Mouse (Mus musculus): ENCODE data around the gene Prkcd. TPM values are rescaled to one million over a fixed set of nuclear protein-coding genes. Genes with fewer than 3 reads are reported as not detected.

Gene Prkcd
- polyA plus RNA-seq, 1 experiment from 2014 or later = 63.5 TPM

- 76% methylated on average over 2 of the region's 2 CpGs for WGBS
- no peak overlapping the region for H3K4me3 ChIP-seq (replicated peaks)
- no peak overlapping the region for H3K4me2 ChIP-seq (replicated peaks)
- H3K4me1 ChIP-seq = peaks cover 32% of the 10 kb centered on the region
- H3K27ac ChIP-seq (replicated peaks) = no peak overlapping the region
- ATAC-seq (ENCODE audit: insufficient number of reproducible peaks, low FRiP score, low TSS enrichment, low read depth) = no peak
- H3K9me3 ChIP-seq (replicated peaks) = no peaks in the 10 kb centered on the region
- H3K36me3 ChIP-seq = peaks cover 44% of the 10 kb centered on the region
- no peaks in the 10 kb centered on the region for H3K27me3 ChIP-seq
- no peak overlapping the region for H3K9ac ChIP-seq
Observed at GRCm38 (mm10) chr14:30597142-30597541, 28.9 kb downstream of the Prkcd start.

GRCm38 (mm10) chr14:30596407-30596806 is 29.6 kb downstream of the Prkcd start:
- Histone ChIP-seq H3K4me1 (peaks cover 33% of the 10 kb centered on the region), H3K9ac (no peak overlapping the region), H3K4me3 (replicated peaks) (no peak overlapping the region), H3K4me2 (replicated peaks) (no peak overlapping the region), H3K27me3 (no peaks in the 10 kb centered on the region), H3K27ac (replicated peaks) (no peak overlapping the region), H3K9me3 (replicated peaks) (no peaks in the 10 kb centered on the region), H3K36me3 (peaks cover 36% of the 10 kb centered on the region)
- ATAC-seq (ENCODE audit: insufficient number of reproducible peaks, low FRiP score, low TSS enrichment, low read depth) = no peak
- 87% methylated on average over 3 of the region's 3 CpGs for WGBS

- Histone ChIP-seq H3K4me2 (replicated peaks) (no peak overlapping the region), H3K9ac (no peak overlapping the region), H3K4me1 (peaks cover 33% of the 10 kb centered on the region), H3K27me3 (no peaks in the 10 kb centered on the region), H3K4me3 (replicated peaks) (no peak overlapping the region), H3K36me3 (peaks cover 30% of the 10 kb centered on the region), H3K27ac (replicated peaks) (no peak overlapping the region), H3K9me3 (replicated peaks) (no peaks in the 10 kb centered on the region)
- no peak for ATAC-seq (ENCODE audit: insufficient number of reproducible peaks, low FRiP score, low TSS enrichment, low read depth)
- WGBS = 80% methylated on average over 8 of the region's 8 CpGs
Observed at GRCm38 (mm10) chr14:30595576-30596313, 30.3 kb downstream of the Prkcd start.

- Histone ChIP-seq H3K9ac (no peak overlapping the region), H3K4me1 (peaks cover 33% of the 10 kb centered on the region), H3K4me3 (replicated peaks) (no peak overlapping the region), H3K36me3 (peaks cover 21% of the 10 kb centered on the region), H3K4me2 (replicated peaks) (no peak overlapping the region), H3K27me3 (no peaks in the 10 kb centered on the region), H3K27ac (replicated peaks) (peak overlapping the region; percentile 82), H3K9me3 (replicated peaks) (no peaks in the 10 kb centered on the region)
- WGBS = 40% methylated on average over 7 of the region's 7 CpGs
- peak; percentile 66 for ATAC-seq (ENCODE audit: insufficient number of reproducible peaks, low FRiP score, low TSS enrichment, low read depth)
Observed at GRCm38 (mm10) chr14:30594092-30594695, 31.8 kb downstream of the Prkcd start.

- H3K4me2 ChIP-seq (replicated peaks) = no peak overlapping the region
- no peak overlapping the region for H3K9ac ChIP-seq
- H3K36me3 ChIP-seq = peaks cover 14% of the 10 kb centered on the region
- peaks cover 33% of the 10 kb centered on the region for H3K4me1 ChIP-seq
- 33% methylated on average over 11 of the region's 11 CpGs for WGBS
- peak overlapping the region; percentile 82 for H3K27ac ChIP-seq (replicated peaks)
- H3K9me3 ChIP-seq (replicated peaks) = no peaks in the 10 kb centered on the region
- no peak overlapping the region for H3K4me3 ChIP-seq (replicated peaks)
- no peaks in the 10 kb centered on the region for H3K27me3 ChIP-seq
- ATAC-seq (ENCODE audit: insufficient number of reproducible peaks, low FRiP score, low TSS enrichment, low read depth) = peak; percentile 60; the same call in 1 of the 2 replicates
Observed at GRCm38 (mm10) chr14:30593279-30594091, 32.5 kb downstream of the Prkcd start.

GRCm38 (mm10) chr14:30591417-30591816 is 34.6 kb downstream of the Prkcd start:
- ATAC-seq (ENCODE audit: insufficient number of reproducible peaks, low FRiP score, low TSS enrichment, low read depth) = no peak
- WGBS = 9% methylated on average over 6 of the region's 6 CpGs
- H3K36me3 ChIP-seq = peaks cover 7% of the 10 kb centered on the region
- H3K4me2 ChIP-seq (replicated peaks) = no peak overlapping the region
- no peak overlapping the region for H3K27ac ChIP-seq (replicated peaks)
- peaks cover 44% of the 10 kb centered on the region for H3K4me1 ChIP-seq
- H3K9ac ChIP-seq = no peak overlapping the region
- no peaks in the 10 kb centered on the region for H3K27me3 ChIP-seq
- no peaks in the 10 kb centered on the region for H3K9me3 ChIP-seq (replicated peaks)
- no peak overlapping the region for H3K4me3 ChIP-seq (replicated peaks)

GRCm38 (mm10) chr14:30590918-30591317 is 35.1 kb downstream of the Prkcd start:
- Histone ChIP-seq H3K9me3 (replicated peaks) (no peaks in the 10 kb centered on the region), H3K4me1 (peaks cover 43% of the 10 kb centered on the region), H3K4me2 (replicated peaks) (no peak overlapping the region), H3K36me3 (peaks cover 5% of the 10 kb centered on the region), H3K4me3 (replicated peaks) (no peak overlapping the region), H3K9ac (no peak overlapping the region), H3K27me3 (no peaks in the 10 kb centered on the region), H3K27ac (replicated peaks) (no peak overlapping the region)
- 63% methylated on average over 7 of the region's 7 CpGs for WGBS
- no peak for ATAC-seq (ENCODE audit: insufficient number of reproducible peaks, low FRiP score, low TSS enrichment, low read depth)

GRCm38 (mm10) chr14:30590041-30590645 is 35.9 kb downstream of the Prkcd start:
- no peaks in the 10 kb centered on the region for H3K36me3 ChIP-seq
- H3K4me3 ChIP-seq (replicated peaks) = no peak overlapping the region
- ATAC-seq (ENCODE audit: insufficient number of reproducible peaks, low FRiP score, low TSS enrichment, low read depth) = no peak
- H3K27ac ChIP-seq (replicated peaks) = no peak overlapping the region
- H3K9me3 ChIP-seq (replicated peaks) = no peaks in the 10 kb centered on the region
- H3K9ac ChIP-seq = no peak overlapping the region
- no peaks in the 10 kb centered on the region for H3K27me3 ChIP-seq
- 73% methylated on average over 11 of the region's 11 CpGs for WGBS
- no peak overlapping the region for H3K4me2 ChIP-seq (replicated peaks)
- H3K4me1 ChIP-seq = peaks cover 43% of the 10 kb centered on the region

- WGBS = 20% methylated on average over 7 of the region's 7 CpGs
- ATAC-seq (ENCODE audit: insufficient number of reproducible peaks, low FRiP score, low TSS enrichment, low read depth) = peak; percentile 55
Observed at GRCm38 (mm10) chr14:30586780-30587461, 39.1 kb downstream of the Prkcd start.

GRCm38 (mm10) chr14:30585323-30585722 is 40.7 kb downstream of the Prkcd start:
- 90% methylated on average over 5 of the region's 5 CpGs for WGBS
- peaks cover 22% of the 10 kb centered on the region for H3K4me1 ChIP-seq
- H3K9ac ChIP-seq = no peak overlapping the region
- no peak overlapping the region for H3K27ac ChIP-seq (replicated peaks)
- H3K36me3 ChIP-seq = no peaks in the 10 kb centered on the region
- ATAC-seq (ENCODE audit: insufficient number of reproducible peaks, low FRiP score, low TSS enrichment, low read depth) = no peak
- H3K27me3 ChIP-seq = no peaks in the 10 kb centered on the region
- no peak overlapping the region for H3K4me3 ChIP-seq (replicated peaks)
- no peaks in the 10 kb centered on the region for H3K9me3 ChIP-seq (replicated peaks)
- no peak overlapping the region for H3K4me2 ChIP-seq (replicated peaks)

More at GRCm38 (mm10) chr14:30586780-30587461, 39.1 kb downstream of the Prkcd start:
- Histone ChIP-seq H3K4me2 (replicated peaks) (no peak overlapping the region), H3K9me3 (replicated peaks) (no peaks in the 10 kb centered on the region), H3K9ac (no peak overlapping the region), H3K4me3 (replicated peaks) (no peak overlapping the region), H3K36me3 (no peaks in the 10 kb centered on the region), H3K27ac (replicated peaks) (no peak overlapping the region; the same call in 1 of the 2 replicates), H3K4me1 (peaks cover 26% of the 10 kb centered on the region), H3K27me3 (no peaks in the 10 kb centered on the region)
